Mouse (Mus musculus): ENCODE results near the gene Shroom4. TPM values are rescaled to one million over a fixed set of nuclear protein-coding genes. Genes with fewer than 3 reads are reported as not detected.
"Not testable (repeated sequence)": the region's sequence is repeated elsewhere in the genome, so short reads cannot be mapped to it uniquely, and the experiment has no call there.

Shroom4 gene
- polyA plus RNA-seq, 1 experiment from 2014 or later = 1.5 TPM

- Histone ChIP-seq H3K36me3 (no peaks in the 10 kb centered on the region), H3K4me1 (no peaks in the 10 kb centered on the region), H3K4me3 (replicated peaks) (no peak overlapping the region), H3K4me2 (no peak overlapping the region), H3K9me3 (replicated peaks) (no peaks in the 10 kb centered on the region), H3K27ac (replicated peaks) (no peak overlapping the region), H3K27me3 (replicated peaks) (no peaks in the 10 kb centered on the region), H3K9ac (replicated peaks) (no peak overlapping the region)
- ATAC-seq (ENCODE audit: low FRiP score) = no peak
- 33% methylated on average over 4 of the region's 4 CpGs for WGBS
These were observed 18.5 kb downstream of the Shroom4 start for GRCm38 (mm10) chrX:6418140-6418539.

GRCm38 (mm10) chrX:6435260-6435659, 35.6 kb downstream of the Shroom4 start:
- 88% methylated on average over 2 of the region's 2 CpGs for WGBS
- H3K36me3 ChIP-seq = no peaks in the 10 kb centered on the region
- no peak overlapping the region for H3K4me3 ChIP-seq (replicated peaks)
- H3K4me1 ChIP-seq = no peaks in the 10 kb centered on the region
- ATAC-seq (ENCODE audit: low FRiP score) = no peak
- H3K9me3 ChIP-seq (replicated peaks) = no peaks in the 10 kb centered on the region
- no peak overlapping the region for H3K4me2 ChIP-seq
- H3K27me3 ChIP-seq (replicated peaks) = no peaks in the 10 kb centered on the region
- no peak overlapping the region for H3K27ac ChIP-seq (replicated peaks)
- H3K9ac ChIP-seq (replicated peaks) = no peak overlapping the region

- no peak for ATAC-seq (ENCODE audit: low FRiP score)
- no peak overlapping the region for H3K27ac ChIP-seq (replicated peaks)
- H3K36me3 ChIP-seq = no peaks in the 10 kb centered on the region
- H3K4me3 ChIP-seq (replicated peaks) = no peak overlapping the region
- no peaks in the 10 kb centered on the region for H3K27me3 ChIP-seq (replicated peaks)
- H3K4me2 ChIP-seq = no peak overlapping the region
- no peaks in the 10 kb centered on the region for H3K9me3 ChIP-seq (replicated peaks)
- no peaks in the 10 kb centered on the region for H3K4me1 ChIP-seq
- H3K9ac ChIP-seq (replicated peaks) = no peak overlapping the region
- 44% methylated on average over 1 of the region's 1 CpGs for WGBS
These were observed 46.8 kb downstream of the Shroom4 start for GRCm38 (mm10) chrX:6446422-6446821.

- no peak for ATAC-seq (ENCODE audit: low FRiP score)
These were observed 48.3 kb downstream of the Shroom4 start for GRCm38 (mm10) chrX:6448001-6448400.

GRCm38 (mm10) chrX:6453220-6453619, 53.6 kb downstream of the Shroom4 start:
- H3K4me3 ChIP-seq (replicated peaks) = no peak overlapping the region
- ATAC-seq (ENCODE audit: low FRiP score) = no peak
- no peak overlapping the region for H3K9ac ChIP-seq (replicated peaks)
- 78% methylated on average over 4 of the region's 4 CpGs for WGBS
- no peaks in the 10 kb centered on the region for H3K4me1 ChIP-seq
- H3K9me3 ChIP-seq (replicated peaks) = no peaks in the 10 kb centered on the region
- no peaks in the 10 kb centered on the region for H3K27me3 ChIP-seq (replicated peaks)
- H3K4me2 ChIP-seq = no peak overlapping the region
- H3K36me3 ChIP-seq = no peaks in the 10 kb centered on the region
- no peak overlapping the region for H3K27ac ChIP-seq (replicated peaks)

More at GRCm38 (mm10) chrX:6448001-6448400, 48.3 kb downstream of the Shroom4 start:
- Histone ChIP-seq H3K36me3 (no peaks in the 10 kb centered on the region), H3K4me1 (no peaks in the 10 kb centered on the region), H3K27ac (replicated peaks) (no peak overlapping the region), H3K27me3 (replicated peaks) (no peaks in the 10 kb centered on the region), H3K9ac (replicated peaks) (no peak overlapping the region), H3K4me2 (no peak overlapping the region), H3K9me3 (replicated peaks) (no peaks in the 10 kb centered on the region), H3K4me3 (replicated peaks) (no peak overlapping the region)
- 41% methylated on average over 4 of the region's 4 CpGs for WGBS

GRCm38 (mm10) chrX:6469251-6469650, 69.6 kb downstream of the Shroom4 start:
- not testable (repeated sequence) for H3K9me3 ChIP-seq (replicated peaks); H3K27ac ChIP-seq (replicated peaks); H3K4me3 ChIP-seq (replicated peaks); H3K27me3 ChIP-seq (replicated peaks); ATAC-seq (ENCODE audit: low FRiP score); H3K4me1 ChIP-seq; H3K36me3 ChIP-seq; H3K4me2 ChIP-seq; H3K9ac ChIP-seq (replicated peaks)
- no CpG with 5 or more reads among the region's 1 CpGs for WGBS

- H3K9ac ChIP-seq (replicated peaks); H3K4me3 ChIP-seq (replicated peaks); ATAC-seq (ENCODE audit: low FRiP score); H3K9me3 ChIP-seq (replicated peaks); H3K4me1 ChIP-seq; H3K36me3 ChIP-seq; H3K27me3 ChIP-seq (replicated peaks); H3K27ac ChIP-seq (replicated peaks); H3K4me2 ChIP-seq: not testable (repeated sequence)
- WGBS = no CpG with 5 or more reads among the region's 1 CpGs
These were observed 72.9 kb downstream of the Shroom4 start for GRCm38 (mm10) chrX:6472563-6472962.

GRCm38 (mm10) chrX:6475177-6475576, 75.5 kb downstream of the Shroom4 start:
- Histone ChIP-seq H3K27me3 (replicated peaks) (no peaks in the 10 kb centered on the region), H3K27ac (replicated peaks) (no peak overlapping the region), H3K36me3 (no peaks in the 10 kb centered on the region), H3K9me3 (replicated peaks) (no peaks in the 10 kb centered on the region), H3K4me2 (no peak overlapping the region), H3K4me3 (replicated peaks) (no peak overlapping the region), H3K9ac (replicated peaks) (no peak overlapping the region), H3K4me1 (no peaks in the 10 kb centered on the region)
- no peak for ATAC-seq (ENCODE audit: low FRiP score)
- 34% methylated on average over 1 of the region's 1 CpGs for WGBS

- Histone ChIP-seq H3K9me3 (replicated peaks) (no peaks in the 10 kb centered on the region), H3K27me3 (replicated peaks) (no peaks in the 10 kb centered on the region), H3K4me2 (no peak overlapping the region), H3K9ac (replicated peaks) (no peak overlapping the region), H3K4me3 (replicated peaks) (no peak overlapping the region), H3K27ac (replicated peaks) (no peak overlapping the region), H3K4me1 (no peaks in the 10 kb centered on the region), H3K36me3 (no peaks in the 10 kb centered on the region)
- WGBS = 75% methylated on average over 4 of the region's 4 CpGs
- no peak for ATAC-seq (ENCODE audit: low FRiP score)
These were observed 82.6 kb downstream of the Shroom4 start for GRCm38 (mm10) chrX:6482268-6482667.

GRCm38 (mm10) chrX:6483817-6484216, 84.2 kb downstream of the Shroom4 start:
- 38% methylated on average over 8 of the region's 8 CpGs for WGBS
- no peak overlapping the region for H3K4me2 ChIP-seq
- H3K4me3 ChIP-seq (replicated peaks) = no peak overlapping the region
- no peaks in the 10 kb centered on the region for H3K9me3 ChIP-seq (replicated peaks)
- H3K27ac ChIP-seq (replicated peaks) = no peak overlapping the region
- H3K9ac ChIP-seq (replicated peaks) = no peak overlapping the region
- no peaks in the 10 kb centered on the region for H3K4me1 ChIP-seq
- no peaks in the 10 kb centered on the region for H3K27me3 ChIP-seq (replicated peaks)
- no peaks in the 10 kb centered on the region for H3K36me3 ChIP-seq
- no peak for ATAC-seq (ENCODE audit: low FRiP score)

- ATAC-seq (ENCODE audit: low FRiP score) = no peak
These were observed 90.8 kb downstream of the Shroom4 start for GRCm38 (mm10) chrX:6490433-6490832.

GRCm38 (mm10) chrX:6495456-6495855, 95.8 kb downstream of the Shroom4 start:
- Histone ChIP-seq H3K27me3 (replicated peaks) (no peaks in the 10 kb centered on the region), H3K9me3 (replicated peaks) (no peaks in the 10 kb centered on the region), H3K4me1 (peaks cover 5% of the 10 kb centered on the region; the same call in 1 of the 2 replicates), H3K4me2 (no peak overlapping the region), H3K4me3 (replicated peaks) (no peak overlapping the region), H3K9ac (replicated peaks) (no peak overlapping the region), H3K27ac (replicated peaks) (no peak overlapping the region), H3K36me3 (no peaks in the 10 kb centered on the region)
- no peak for ATAC-seq (ENCODE audit: low FRiP score)

More at GRCm38 (mm10) chrX:6490433-6490832, 90.8 kb downstream of the Shroom4 start:
- Histone ChIP-seq H3K4me3 (replicated peaks) (no peak overlapping the region), H3K9ac (replicated peaks) (no peak overlapping the region), H3K27ac (replicated peaks) (no peak overlapping the region), H3K36me3 (no peaks in the 10 kb centered on the region), H3K9me3 (replicated peaks) (no peaks in the 10 kb centered on the region), H3K27me3 (replicated peaks) (no peaks in the 10 kb centered on the region), H3K4me1 (0 out of 2 replicates have a peak, but pooled peaks cover under 1% of the 10 kb centered on the region), H3K4me2 (no peak overlapping the region)
- WGBS = 85% methylated on average over 4 of the region's 4 CpGs

GRCm38 (mm10) chrX:6496374-6496773, 96.7 kb downstream of the Shroom4 start:
- Histone ChIP-seq H3K4me2 (no peak overlapping the region), H3K4me1 (peaks cover 5% of the 10 kb centered on the region; the same call in 1 of the 2 replicates), H3K4me3 (replicated peaks) (no peak overlapping the region), H3K36me3 (no peaks in the 10 kb centered on the region), H3K9ac (replicated peaks) (no peak overlapping the region), H3K27me3 (replicated peaks) (no peaks in the 10 kb centered on the region), H3K9me3 (replicated peaks) (no peaks in the 10 kb centered on the region), H3K27ac (replicated peaks) (no peak overlapping the region)
- 32% methylated on average over 2 of the region's 2 CpGs for WGBS
- ATAC-seq (ENCODE audit: low FRiP score) = no peak

All from neural tube, embryonic 15.5 days (tissue).